Mouse (Mus musculus) lung, postnatal 0 days (tissue): Measurements from ENCODE around the gene Epor.

Experiments
- CTCF ChIP-seq: IDR thresholded peaks from 2 replicates; pipeline ENCODE4 v1.5.1; 2016; ENCODE audit warnings: antibody characterized with exemption, mild to moderate bottlenecking
- EP300 ChIP-seq: IDR thresholded peaks from 2 replicates; pipeline ENCODE4 v1.6.1; 2016; ENCODE audit warnings: antibody characterized with exemption, mild to moderate bottlenecking, control low read depth

DNA sequence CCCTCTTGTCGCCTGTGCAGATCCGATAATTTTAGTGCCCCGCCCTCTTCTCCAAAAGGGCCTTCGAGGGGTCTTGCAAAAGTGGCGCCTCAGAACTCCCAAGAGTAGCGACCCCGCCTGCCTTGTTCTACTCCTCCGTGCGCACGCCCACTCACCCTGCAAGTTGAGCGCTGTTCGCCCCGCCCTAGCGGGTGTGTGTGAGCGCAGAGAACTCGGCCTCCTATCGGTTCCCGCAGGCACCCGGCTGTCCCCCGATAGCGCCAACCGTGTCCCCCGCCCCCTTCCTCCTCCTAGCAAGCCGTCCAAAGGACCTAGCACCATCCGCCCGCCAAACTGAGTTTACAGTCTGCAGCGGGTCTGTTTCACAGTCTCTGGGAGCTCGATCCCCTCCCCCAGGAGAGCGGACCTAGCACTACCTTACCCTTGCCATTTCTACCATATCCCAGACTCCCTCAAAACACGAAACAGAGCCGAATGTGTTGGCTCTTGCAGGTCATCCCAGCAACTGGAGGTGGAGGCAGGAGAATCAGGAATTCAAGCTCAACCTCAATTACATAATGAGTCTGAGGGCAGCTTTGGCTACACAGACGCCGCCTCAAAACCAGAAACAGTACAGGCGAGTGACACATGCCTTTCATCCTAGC is 768 bp downstream of the Epor start:
- TF ChIP-seq CTCF = peak; percentile 34
- no peak for TF ChIP-seq EP300
